Mouse (Mus musculus) embryonic facial prominence, embryonic 10.5 days (tissue): ENCODE measurements around the gene Gm17349. TPM values are rescaled to one million over a fixed set of nuclear protein-coding genes. Genes with fewer than 3 reads are reported as not detected.

Experiments used
- DNase-seq: peaks from one replicate; pipeline ENCODE4 v3.0.0-alpha.2; 2017; ENCODE audit warnings: low spot score
- H3K27ac ChIP-seq: fragments of 300-500 bp; sonication (generic); replicated peaks from 2 replicates; pipeline ENCODE4 v1.5.1; 2016; ENCODE audit warnings: mild to moderate bottlenecking
- H3K27me3 ChIP-seq: fragments of 300-500 bp; sonication (generic); replicated peaks from 2 replicates; pipeline ENCODE4 v1.6.1; 2016; ENCODE audit warnings: low read depth, mild to moderate bottlenecking; ENCODE audit not compliant: poor library complexity, severe bottlenecking
- H3K36me3 ChIP-seq: fragments of 300-500 bp; sonication (generic); replicated peaks from 2 replicates; pipeline ENCODE4 v1.6.1; 2016; ENCODE audit warnings: mild to moderate bottlenecking, moderate library complexity
- H3K4me1 ChIP-seq: fragments of 300-500 bp; sonication (generic); 2 replicates; pipeline ENCODE4 v1.6.1; 2016
- H3K4me3 ChIP-seq: fragments of 300-500 bp; sonication (generic); 2 replicates; pipeline ENCODE4 v1.5.1; 2016; ENCODE audit warnings: mild to moderate bottlenecking, moderate library complexity
- H3K9me3 ChIP-seq: fragments of 300-500 bp; sonication (generic); 2 replicates; pipeline ENCODE4 v1.6.1; 2016; ENCODE audit warnings: mild to moderate bottlenecking
- WGBS: fragments of 180-500 bp; shearing (Covaris S2); methylation state at CpG from one replicate; pipeline ENCODE4 v1.1.7; 2016; 5-methylcytosine and 5-hydroxymethylcytosine counted together
- polyA plus RNA-seq: library from polyadenylated mRNA; unstranded; fragments of >200 nt; fragmentation: Nextera tagmentation; extraction: Ambion mirVana; gene quantifications from 2 replicates; pipeline ENCODE4 v1.2.1, GENCODE M21; 2016

Gene Gm17349
- polyA plus RNA-seq, 1 experiment from 2014 or later, result not detected

GRCm38 (mm10) chr15:99725341-99726155 lies 20.3 kb upstream of the Gm17349 start, which contains the start of gene Cox14:
Cox14 (plus strand) TSS chr15:99725618.
- H3K36me3 ChIP-seq, result peaks cover 57% of the 10 kb centered on the region
- peaks cover 7% of the 10 kb centered on the region; the same call in 1 of the 2 replicates for H3K9me3 ChIP-seq
- peaks cover 49% of the 10 kb centered on the region for H3K4me1 ChIP-seq
- peak; percentile 94 for DNase-seq
- no peaks in the 10 kb centered on the region for H3K27me3 ChIP-seq
- H3K27ac ChIP-seq, result peak within 1 kb of the TSS; percentile 93
- H3K4me3 ChIP-seq, result peak within 1 kb of the TSS; percentile 100
- WGBS, result under 1% methylated on average over 68 of the region's 68 CpGs

GRCm38 (mm10) chr15:99724292-99725021 lies 19.2 kb upstream of the Gm17349 start:
- Histone ChIP-seq H3K9me3 (peaks cover 7% of the 10 kb centered on the region; the same call in 1 of the 2 replicates), H3K4me3 (peak overlapping the region; percentile 100), H3K27me3 (no peaks in the 10 kb centered on the region), H3K27ac (peak overlapping the region; percentile 76), H3K36me3 (peaks cover 56% of the 10 kb centered on the region), H3K4me1 (peaks cover 49% of the 10 kb centered on the region)
- 11% methylated on average over 16 of the region's 16 CpGs for WGBS
- peak; percentile 67 for DNase-seq

- peaks cover 53% of the 10 kb centered on the region for H3K36me3 ChIP-seq
- H3K27ac ChIP-seq, result peak overlapping the region; percentile 76
- 13% methylated on average over 11 of the region's 11 CpGs for WGBS
- peaks cover 1% of the 10 kb centered on the region; the same call in 1 of the 2 replicates for H3K9me3 ChIP-seq
- peak; percentile 44 for DNase-seq
- no peaks in the 10 kb centered on the region for H3K27me3 ChIP-seq
- H3K4me1 ChIP-seq, result peaks cover 49% of the 10 kb centered on the region
- peak overlapping the region; percentile 100 for H3K4me3 ChIP-seq
Measured at GRCm38 (mm10) chr15:99723515-99724291, 18.4 kb upstream of the Gm17349 start.

GRCm38 (mm10) chr15:99723120-99723514 lies 17.8 kb upstream of the Gm17349 start:
- peaks cover 53% of the 10 kb centered on the region for H3K36me3 ChIP-seq

GRCm38 (mm10) chr15:99721921-99722743 lies 16.8 kb upstream of the Gm17349 start:
- H3K27ac ChIP-seq, result no peak overlapping the region
- H3K4me3 ChIP-seq, result no peak overlapping the region
- H3K9me3 ChIP-seq, result no peaks in the 10 kb centered on the region
- DNase-seq, result no peak
- H3K27me3 ChIP-seq, result no peaks in the 10 kb centered on the region
- H3K4me1 ChIP-seq, result peaks cover 52% of the 10 kb centered on the region
- 82% methylated on average over 25 of the region's 25 CpGs for WGBS
- peaks cover 54% of the 10 kb centered on the region for H3K36me3 ChIP-seq

More at GRCm38 (mm10) chr15:99723120-99723514, 17.8 kb upstream of the Gm17349 start:
- no peaks in the 10 kb centered on the region for H3K9me3 ChIP-seq
- H3K4me3 ChIP-seq, result 0 out of 2 replicates have a peak overlapping the region, but pooled peaks have one; percentile 100
- H3K27me3 ChIP-seq, result no peaks in the 10 kb centered on the region
- WGBS, result 42% methylated on average over 10 of the region's 10 CpGs
- H3K4me1 ChIP-seq, result peaks cover 49% of the 10 kb centered on the region
- peak overlapping the region; percentile 76; the same call in 1 of the 2 replicates for H3K27ac ChIP-seq
- no peak for DNase-seq

GRCm38 (mm10) chr15:99719865-99720264 lies 14.6 kb upstream of the Gm17349 start:
- no peak overlapping the region for H3K27ac ChIP-seq
- peaks cover 54% of the 10 kb centered on the region for H3K4me1 ChIP-seq
- no peak overlapping the region for H3K4me3 ChIP-seq
- DNase-seq, result no peak
- H3K9me3 ChIP-seq, result no peaks in the 10 kb centered on the region
- H3K27me3 ChIP-seq, result no peaks in the 10 kb centered on the region
- 79% methylated on average over 8 of the region's 8 CpGs for WGBS
- H3K36me3 ChIP-seq, result peaks cover 77% of the 10 kb centered on the region

- Histone ChIP-seq H3K4me1 (peaks cover 42% of the 10 kb centered on the region), H3K27me3 (no peaks in the 10 kb centered on the region), H3K27ac (no peak overlapping the region), H3K36me3 (peaks cover 90% of the 10 kb centered on the region), H3K9me3 (no peaks in the 10 kb centered on the region), H3K4me3 (no peak overlapping the region)
- no peak for DNase-seq
- WGBS, result 92% methylated on average over 9 of the region's 9 CpGs
Measured at GRCm38 (mm10) chr15:99718461-99719021, 13.3 kb upstream of the Gm17349 start.

GRCm38 (mm10) chr15:99717386-99718334 lies 12.4 kb upstream of the Gm17349 start, which contains the start of gene Gpd1:
Gpd1 (plus strand) TSS chr15:99717515.
- H3K36me3 ChIP-seq, result peaks cover 91% of the 10 kb centered on the region
- no peak for DNase-seq

GRCm38 (mm10) chr15:99716814-99717213 lies 11.5 kb upstream of the Gm17349 start:
- H3K4me3 ChIP-seq, result no peak overlapping the region
- H3K27me3 ChIP-seq, result no peaks in the 10 kb centered on the region
- no peaks in the 10 kb centered on the region for H3K9me3 ChIP-seq
- H3K4me1 ChIP-seq, result peaks cover 38% of the 10 kb centered on the region
- H3K27ac ChIP-seq, result no peak overlapping the region
- 86% methylated on average over 12 of the region's 12 CpGs for WGBS
- H3K36me3 ChIP-seq, result peaks cover 92% of the 10 kb centered on the region
- DNase-seq, result no peak

More at GRCm38 (mm10) chr15:99717386-99718334, 12.4 kb upstream of the Gm17349 start, which contains the start of gene Gpd1:
- Histone ChIP-seq H3K27me3 (no peaks in the 10 kb centered on the region), H3K4me3 (no peak within 1 kb of the TSS), H3K4me1 (peaks cover 41% of the 10 kb centered on the region), H3K27ac (no peak within 1 kb of the TSS), H3K9me3 (no peaks in the 10 kb centered on the region)
- 66% methylated on average over 26 of the region's 26 CpGs for WGBS

GRCm38 (mm10) chr15:99715982-99716746 lies 10.9 kb upstream of the Gm17349 start:
- WGBS, result 60% methylated on average over 11 of the region's 11 CpGs
- peak; percentile 25 for DNase-seq
- Histone ChIP-seq H3K27me3 (no peaks in the 10 kb centered on the region), H3K9me3 (no peaks in the 10 kb centered on the region), H3K4me1 (peaks cover 35% of the 10 kb centered on the region), H3K36me3 (peaks cover 92% of the 10 kb centered on the region), H3K4me3 (no peak overlapping the region), H3K27ac (0 out of 2 replicates have a peak overlapping the region, but pooled peaks have one; percentile 41)
